Mouse (Mus musculus) heart, adult 11 months (tissue): ENCODE results near the gene Tmprss7.

Source experiments
- DNase-seq: peaks from one replicate; pipeline ENCODE4 v3.0.0; 2022

Tmprss7 gene

DNA sequence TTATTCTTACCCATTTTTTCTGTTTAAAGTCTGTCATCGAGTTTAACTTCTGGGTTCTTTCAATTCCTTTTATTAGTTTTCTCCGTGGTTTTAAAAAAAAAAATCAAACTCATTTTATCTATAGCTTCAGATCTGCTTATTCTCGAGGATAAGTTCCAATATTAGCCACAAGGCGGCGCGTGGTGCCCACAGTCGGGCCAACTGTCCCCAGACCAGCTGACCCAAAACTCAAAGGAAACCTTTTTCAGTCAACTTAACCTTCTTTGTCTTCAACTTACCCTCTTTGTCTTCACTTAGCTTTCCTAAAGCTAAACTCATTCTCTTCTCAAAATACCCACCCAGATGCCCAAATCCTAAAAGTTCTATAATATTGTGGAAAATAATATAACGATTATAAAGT lies 8.6 kb downstream of the Tmprss7 start:
- DNase-seq = no peak

DNA sequence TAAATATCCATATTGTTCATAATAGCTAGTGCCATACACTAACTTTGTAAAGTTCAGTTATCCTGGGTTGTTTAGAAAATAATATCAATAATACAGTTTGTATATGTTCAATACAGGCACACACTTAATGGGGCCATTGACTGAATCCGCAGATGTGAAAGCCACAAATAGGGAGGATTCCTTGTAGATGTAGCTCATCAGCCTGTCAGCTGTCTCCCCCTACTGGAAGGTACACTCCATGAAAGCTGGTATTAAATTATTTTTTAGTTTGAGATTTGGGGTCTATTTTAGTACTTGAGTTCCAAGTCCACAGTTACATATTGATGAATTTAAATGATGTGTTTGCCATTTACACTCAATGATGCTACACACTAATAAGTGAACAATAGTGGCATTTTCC lies 17.0 kb downstream of the Tmprss7 start:
- DNase-seq = no peak

DNA sequence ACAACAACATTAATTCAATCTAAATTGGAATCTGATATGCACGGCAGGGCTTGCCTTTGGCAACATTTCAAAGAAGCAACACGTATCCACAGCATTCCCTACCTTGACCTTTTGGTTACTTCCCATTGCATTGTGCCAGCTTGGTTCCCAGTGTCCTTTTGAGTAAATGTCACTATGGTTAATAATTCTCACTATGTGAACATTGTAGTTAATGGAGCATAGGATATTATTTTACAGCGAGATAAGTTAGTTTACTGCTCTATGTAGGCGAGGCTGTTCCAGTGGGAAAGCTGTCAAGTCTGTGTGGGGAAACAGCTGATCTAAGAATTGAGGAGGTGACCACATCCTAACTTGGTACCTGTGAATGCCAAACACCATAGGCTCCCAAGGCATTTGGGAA lies 23.5 kb downstream of the Tmprss7 start:
- DNase-seq = no peak

DNA sequence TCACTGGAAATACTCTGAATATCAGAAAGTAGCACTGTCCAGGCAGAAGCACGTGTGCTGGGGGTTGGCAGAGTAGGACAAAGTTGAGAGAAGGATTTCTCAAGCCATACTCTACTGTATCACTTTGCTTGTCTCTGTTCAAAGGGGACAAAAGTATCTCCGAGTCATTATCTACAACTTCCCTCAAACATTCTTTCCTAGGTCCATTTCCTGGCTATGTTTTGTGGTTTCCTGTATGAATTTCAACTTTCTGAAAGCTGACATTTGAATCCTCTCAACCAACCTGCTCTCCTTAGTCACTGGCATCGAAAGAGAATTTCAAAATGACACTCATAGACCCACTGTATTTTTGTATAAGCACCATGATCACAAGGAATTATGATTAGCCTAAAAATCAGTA lies 25.3 kb downstream of the Tmprss7 start:
- DNase-seq = no peak

DNA sequence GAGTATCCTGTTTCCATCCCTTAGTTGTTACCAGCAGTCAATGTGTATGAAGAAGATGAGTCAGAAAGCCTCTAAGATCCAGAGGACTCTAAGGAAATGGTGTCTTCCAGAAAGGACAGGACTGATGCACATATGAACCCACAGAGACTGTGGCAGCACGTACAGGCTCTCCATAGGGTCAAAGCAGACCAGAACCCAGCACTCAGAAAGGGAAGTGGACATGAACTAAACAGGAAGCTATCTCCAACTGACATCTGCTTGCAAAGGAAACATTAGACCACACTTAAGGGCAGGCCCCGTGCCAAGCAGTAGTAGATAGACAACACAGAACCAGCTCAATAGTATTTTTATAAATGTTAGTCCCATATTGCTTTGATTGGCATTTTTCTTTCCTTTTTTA lies 27.3 kb downstream of the Tmprss7 start:
- DNase-seq = peak; percentile 95

DNA sequence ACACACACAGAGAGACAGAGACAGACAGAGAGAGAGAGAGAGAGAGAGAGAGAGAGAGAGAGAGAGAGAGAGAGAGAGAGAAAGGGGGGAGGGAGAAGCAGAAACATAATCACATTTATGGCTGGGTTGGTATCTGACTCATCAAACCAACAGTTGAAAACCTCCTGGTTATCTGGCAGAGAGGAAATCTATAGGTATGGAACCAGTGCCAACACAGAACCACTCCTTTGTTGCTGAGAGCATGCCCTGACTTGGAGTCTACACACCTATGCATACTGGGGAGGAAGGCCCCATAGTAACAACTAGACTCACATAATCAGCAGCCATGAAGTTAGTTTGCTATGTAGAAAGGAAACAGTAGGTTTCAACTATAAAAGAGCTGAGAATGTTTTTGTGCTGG lies 31.1 kb downstream of the Tmprss7 start:
- no peak for DNase-seq

DNA sequence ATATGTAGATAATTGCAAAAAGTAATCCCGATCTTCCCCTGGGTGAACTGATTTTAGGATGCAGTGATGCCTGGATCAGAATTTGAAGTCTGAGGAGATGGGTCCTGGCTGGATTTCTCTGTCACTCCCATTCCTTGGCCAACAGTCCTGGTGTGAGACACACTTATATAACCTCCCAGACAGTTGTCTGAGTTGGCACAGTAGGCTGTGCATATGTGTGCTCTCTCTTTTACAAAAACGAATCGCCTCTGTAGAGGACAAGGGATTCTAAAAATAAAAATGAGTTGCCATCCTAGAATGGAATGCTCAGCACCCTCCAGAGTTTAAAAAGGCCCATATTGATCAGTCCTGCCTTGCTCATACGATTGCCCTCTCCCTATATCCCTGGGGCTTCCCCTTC lies 33.9 kb downstream of the Tmprss7 start:
- no peak for DNase-seq

DNA sequence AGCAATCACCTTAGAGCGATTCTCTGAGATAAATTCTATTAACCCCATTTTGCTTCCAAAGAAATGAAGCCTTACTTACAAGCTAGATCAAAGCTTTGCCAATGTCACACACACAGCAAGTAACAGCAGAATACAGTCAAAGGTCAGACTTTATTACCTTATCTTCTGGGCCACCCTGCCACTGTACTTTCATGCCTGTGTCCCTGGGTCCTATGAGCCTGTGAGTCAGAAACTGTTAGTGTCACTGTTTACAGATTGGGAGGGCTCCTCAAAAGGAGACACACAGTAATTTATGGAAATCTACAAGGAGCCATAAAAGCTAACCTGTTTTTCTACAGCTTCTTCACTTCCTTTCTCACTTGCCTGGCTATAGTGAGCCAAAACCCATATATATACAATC lies 35.2 kb downstream of the Tmprss7 start:
- no peak for DNase-seq

DNA sequence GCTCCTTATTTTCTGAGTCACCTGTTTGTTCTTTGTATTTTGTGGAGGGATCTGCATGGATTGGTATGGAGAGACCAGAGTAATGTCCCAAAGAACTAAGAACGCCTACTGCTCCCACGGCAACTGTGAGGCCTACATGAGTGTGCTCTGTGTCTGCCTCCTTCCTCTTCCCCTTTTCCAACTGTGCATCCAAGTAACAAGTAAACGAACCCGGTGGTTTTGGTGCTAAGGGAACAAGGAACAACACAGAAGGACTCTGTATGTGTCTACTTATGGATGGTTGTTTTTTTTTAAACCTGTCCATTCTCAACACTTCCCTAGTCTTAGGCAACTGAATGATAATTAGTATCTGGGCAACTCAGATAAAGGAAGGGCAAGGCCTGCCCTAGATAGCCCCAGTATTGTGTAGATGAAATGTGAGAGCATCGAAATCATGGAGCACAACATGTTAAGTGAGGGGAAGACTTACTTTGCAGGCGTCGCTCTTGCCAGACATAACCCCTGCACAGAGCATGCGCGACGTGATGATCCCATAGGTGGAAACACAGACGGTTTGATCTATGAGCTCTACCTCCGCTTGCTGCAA lies 35.8 kb downstream of the Tmprss7 start:
- DNase-seq = no peak

DNA sequence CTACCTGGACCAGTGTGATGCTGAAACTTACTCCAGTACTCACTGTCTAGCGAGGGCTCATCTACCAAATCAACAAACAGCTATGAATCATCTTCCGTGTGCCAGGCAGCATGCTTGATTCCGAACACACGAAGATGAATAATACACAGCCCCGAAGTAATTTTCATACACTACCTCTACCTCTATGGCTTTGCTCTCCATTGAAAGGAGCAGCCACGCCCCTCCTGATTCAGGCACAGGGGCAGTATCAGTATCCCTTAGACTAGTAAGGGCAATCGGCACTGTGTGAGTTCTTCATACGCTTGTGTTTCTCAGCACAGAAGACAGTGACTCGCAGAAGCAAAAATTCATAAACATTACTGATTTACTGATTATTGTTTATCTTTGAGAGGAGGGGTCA lies 39.0 kb downstream of the Tmprss7 start:
- DNase-seq = no peak

DNA sequence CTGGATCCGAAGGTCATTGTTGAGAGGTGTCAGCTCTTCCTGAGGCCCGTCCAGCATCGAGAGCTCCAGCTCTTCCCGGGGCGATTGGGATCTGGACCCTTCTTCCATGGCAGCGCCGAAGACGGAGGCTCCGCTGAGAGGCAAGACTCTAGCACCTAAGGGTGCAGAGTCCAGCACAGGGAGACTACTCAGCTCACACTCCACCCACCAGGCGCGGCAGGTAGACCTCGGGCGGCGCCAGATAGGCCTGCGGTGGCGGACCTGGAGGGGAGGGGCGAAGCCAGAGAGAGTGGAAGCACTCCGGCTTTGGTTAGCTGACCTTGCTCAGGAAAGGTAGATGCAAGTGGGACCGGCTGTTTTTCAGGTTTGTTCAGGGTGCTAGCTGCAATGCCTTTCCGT lies 39.5 kb downstream of the Tmprss7 start, which contains the start of gene BC016579:
TSS of gene BC016579 (minus strand) at position 135 of the 399 bp plus-strand sequence.
- DNase-seq = no peak

DNA sequence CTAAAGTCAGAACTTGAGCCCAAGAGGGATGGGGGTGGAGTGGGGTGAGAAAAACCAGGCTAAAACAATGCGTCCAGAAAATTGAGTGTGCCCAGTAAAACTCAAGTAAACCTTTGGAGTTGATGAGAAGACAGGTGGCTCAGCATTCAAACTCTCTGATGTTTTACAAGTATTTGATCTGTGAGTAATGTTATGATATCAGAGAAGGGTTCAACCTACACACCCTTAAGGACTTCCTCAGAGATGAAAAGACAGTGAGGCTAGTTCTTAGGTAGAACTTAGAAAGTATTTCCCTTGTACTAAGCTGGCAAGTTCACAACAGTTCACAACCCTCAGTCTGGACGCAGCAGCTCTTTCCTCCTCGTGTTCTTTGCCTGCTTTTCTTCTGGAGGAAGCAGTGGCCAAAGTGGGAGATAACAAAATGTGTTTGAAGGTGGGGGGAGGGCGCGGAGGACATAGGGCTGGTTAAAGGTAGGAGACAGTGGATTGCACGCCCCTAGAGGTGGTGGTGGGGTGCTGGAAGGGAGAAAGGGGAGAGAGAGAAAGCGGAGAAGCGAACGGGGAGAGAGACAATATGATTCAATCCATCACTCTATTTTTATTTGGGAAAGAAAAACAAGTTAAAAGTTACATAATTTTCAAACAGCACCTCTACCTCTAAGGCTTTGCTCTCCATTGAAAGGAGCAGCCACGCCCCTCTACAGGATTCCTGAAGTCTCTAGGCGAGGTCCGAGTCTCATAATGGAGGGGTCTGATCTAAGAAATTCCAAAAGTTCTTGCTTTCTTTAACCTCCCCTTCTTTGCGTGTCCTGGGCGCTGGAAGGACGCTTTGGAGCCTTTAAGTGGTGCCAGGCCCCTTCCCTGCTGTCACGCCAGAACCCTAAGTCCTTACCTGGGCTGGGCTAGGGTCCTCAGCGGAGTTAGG lies 40.2 kb downstream of the Tmprss7 start:
- DNase-seq = no peak

DNA sequence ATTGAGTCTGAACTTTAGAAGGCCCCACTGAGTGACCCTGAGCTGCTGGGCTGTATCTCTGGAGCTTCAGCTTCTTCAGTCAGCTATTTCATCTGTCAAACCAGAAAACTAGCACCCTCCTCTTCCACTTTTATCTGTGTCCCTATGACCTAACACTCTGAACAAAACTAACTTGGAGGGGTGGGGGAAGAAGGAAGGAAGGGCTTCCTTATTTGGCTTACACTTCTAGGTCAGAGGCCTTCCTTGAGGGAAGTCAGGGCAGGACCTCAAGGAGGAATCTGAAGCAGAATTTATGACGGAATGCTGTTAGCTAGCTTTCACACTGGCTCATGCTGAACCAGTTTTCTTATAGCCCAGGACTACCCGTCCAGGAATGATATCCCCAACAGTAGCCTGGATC lies 42.0 kb downstream of the Tmprss7 start:
- no peak for DNase-seq

DNA sequence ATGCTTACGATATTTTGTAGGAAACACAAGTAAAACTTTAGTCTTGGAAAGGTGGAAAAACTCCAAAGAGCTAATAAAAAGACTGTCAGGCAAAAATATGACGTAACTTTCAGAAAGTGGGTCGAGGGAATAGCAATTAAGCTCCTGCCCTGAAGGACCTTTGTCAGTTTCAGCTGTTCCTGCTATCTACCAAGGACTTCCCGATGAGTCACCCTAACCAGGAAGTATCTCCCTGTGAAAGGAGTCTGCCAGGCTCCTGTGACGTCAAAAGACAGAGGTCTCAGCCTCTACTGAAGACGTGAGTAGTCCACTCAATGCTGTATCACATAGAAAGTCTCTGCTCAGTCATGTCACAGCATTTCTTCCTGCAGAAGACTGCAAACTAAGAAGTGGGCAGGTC lies 49.1 kb downstream of the Tmprss7 start:
- DNase-seq = peak; percentile 90

DNA sequence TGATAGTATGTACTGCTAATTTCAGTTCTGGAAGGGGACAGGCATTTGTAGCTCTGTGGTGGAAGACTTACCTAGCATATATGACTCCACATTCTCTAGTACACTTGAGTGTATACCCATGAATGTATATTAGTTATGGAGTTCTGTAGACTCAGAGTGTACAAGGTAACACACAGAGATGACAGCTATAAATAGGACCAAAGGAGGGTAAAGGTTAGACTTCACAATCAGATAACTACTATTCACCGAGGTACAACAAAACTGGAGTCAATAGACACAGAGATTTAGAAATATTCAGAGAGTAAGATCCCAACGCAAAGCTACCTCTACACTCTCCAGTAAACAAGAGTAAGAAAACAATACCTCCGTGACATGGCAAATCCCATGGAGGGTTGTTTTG lies 49.5 kb downstream of the Tmprss7 start:
- peak; percentile 7 for DNase-seq

DNA sequence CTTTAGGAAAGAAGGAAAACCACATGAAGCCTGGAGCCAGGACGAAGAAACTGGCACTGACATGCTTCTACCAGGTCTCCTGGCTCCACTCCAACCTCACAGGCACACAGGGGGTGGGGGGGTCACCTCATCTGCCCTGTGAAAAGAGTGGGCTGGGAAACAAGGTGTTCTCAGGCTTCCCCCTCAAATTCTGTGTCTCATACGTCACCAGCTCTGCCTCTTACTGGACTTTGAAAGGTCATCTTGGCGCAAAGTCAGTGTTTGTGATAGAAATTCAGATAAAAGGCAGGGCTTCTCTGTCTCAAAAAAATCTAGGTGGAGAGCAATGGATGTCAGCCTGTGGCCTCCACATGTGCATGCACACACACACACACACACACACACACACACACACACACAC lies 52.2 kb downstream of the Tmprss7 start:
- peak; percentile 60 for DNase-seq

DNA sequence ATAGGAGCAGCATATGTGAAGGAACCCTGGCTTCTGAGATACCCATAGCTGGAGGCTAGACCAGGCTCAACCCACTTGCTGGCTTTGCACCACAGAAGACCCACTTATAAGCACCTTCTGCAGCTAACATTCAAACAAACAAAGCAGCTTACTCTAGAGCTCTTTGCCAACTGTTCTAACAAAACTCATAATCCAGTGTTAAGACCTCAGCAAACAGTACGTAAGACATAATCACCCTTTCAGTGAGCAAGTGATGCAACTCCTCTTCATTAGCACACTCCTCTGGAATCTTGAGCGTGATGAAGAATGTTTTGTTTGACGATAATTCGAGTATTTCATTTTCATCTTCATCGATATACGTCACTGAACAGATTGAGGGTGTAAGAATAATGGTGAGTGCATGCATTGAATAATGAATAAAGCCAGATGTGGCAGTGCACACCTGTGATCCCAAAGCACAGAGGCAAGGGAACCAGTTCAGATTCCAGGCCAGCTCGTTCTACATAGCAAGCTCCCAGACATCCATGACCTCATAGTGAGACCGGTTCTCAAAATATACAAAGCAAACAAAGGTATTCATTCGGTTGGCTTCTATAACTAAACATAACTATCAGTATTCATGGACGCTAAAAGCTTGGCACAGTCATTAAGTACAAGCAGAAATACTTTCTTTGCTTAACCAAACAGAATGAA lies 53.2 kb downstream of the Tmprss7 start:
- peak; percentile 51 for DNase-seq

DNA sequence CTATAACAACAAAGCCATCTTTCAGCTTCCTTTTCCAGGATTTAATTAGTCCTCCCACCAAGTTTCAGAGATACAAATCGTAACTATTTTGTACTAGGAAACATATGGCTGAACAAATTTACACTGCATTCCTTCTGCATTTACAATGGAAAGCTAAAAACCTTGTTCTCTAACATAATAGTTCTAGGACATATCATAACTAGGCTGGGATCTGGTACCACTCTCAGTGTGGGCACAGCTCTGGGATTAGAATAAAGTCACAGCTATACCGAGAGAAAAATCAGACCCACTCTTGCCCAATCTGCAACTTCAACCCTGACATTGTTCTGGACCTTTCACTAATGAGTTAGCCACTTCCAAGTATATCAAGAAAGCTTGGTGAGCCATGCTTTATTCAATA lies 57.6 kb downstream of the Tmprss7 start:
- DNase-seq = no peak

DNA sequence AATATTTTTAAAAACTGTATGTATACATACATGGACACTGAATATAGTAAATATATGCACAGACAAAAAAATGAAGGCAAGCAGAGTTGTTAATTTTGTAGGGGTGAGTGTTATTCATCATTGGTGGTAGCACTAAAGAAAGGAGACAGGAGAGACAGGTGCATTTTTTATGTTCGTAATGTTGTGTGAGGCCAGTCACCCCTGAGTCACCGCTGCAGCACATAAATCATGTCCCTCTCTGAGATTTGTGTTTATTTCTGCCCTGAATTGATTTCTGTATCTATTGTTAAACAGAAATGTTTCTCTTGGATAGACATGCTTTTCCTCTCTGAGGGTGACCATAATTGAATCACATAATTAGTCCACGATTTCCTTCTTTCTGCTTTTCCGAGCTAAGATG lies 61.0 kb downstream of the Tmprss7 start:
- peak; percentile 9 for DNase-seq

DNA sequence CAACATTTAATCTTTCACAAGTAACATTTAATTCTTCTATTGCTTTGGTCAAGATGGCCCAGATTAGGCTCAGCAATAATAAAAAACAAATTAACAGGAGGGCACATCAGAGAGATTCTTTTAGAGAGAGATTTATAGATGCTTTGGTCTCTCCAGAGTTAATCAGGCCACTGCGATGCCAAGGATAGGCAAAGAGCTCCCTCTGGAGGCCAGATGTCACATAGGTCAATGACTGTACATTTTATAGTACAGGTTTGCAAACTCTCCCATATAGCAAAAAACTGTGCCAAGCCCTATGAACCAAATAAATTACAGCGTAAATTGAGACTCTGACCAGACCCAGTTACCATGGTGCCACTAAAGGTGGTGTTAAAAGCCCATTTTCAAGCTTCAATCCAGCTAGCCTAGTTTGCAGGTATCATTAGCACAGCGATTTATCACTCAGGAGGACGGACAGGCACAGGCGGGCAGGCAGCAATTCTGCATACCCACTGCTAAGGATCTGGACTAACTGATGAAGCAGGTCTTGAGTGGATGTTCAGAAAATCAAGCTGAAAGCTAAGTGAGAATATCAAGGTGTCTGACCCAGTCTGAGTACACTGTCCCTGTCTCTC lies 63.0 kb downstream of the Tmprss7 start:
- DNase-seq = peak; percentile 86

DNA sequence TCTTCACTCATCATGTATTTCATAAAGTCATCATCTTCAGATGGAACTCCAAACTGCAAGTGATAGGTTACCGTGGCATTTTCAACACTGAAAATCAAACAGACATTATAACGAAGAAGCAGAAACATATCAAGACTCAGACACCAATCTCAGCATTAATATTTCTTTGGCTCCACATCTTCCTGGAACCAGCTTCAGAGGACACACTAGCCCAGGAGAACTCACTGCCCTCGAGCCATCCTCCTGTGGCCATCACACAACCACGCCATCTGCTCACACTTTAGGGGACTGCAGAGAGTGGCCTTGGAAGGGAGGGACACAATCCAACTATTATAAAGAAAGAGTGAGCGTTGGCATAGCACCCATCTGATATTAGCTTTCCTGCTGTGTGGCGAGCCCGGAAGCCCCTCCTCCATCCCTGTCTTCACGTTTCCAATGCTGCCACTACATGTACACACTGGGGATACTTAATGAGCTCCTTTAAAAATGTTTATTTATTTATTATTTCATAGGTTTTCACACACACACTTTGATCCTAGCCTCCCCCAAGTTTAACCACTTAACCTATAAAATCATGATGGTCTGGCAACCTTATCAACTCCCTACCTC lies 63.9 kb downstream of the Tmprss7 start:
- peak; percentile 57 for DNase-seq

DNA sequence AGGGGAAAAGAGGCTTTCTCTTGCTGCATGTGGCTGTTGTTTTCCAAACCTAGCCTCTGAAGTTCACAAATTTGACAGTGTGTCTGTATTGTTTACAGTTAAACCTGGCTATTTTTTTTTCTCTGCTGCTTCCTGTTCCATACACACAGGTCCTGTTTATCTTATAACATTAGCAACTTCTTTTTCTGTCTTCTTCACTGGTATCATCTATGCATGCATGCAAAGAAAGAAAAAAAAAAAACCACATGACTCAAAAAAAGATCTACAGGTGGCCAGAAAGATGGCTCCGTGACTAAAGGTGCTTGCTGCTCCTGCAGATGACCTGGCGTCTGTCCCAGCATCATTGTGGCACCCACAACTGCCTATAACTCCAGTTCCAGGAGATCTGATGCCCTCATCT lies 68.1 kb downstream of the Tmprss7 start:
- no peak for DNase-seq

DNA sequence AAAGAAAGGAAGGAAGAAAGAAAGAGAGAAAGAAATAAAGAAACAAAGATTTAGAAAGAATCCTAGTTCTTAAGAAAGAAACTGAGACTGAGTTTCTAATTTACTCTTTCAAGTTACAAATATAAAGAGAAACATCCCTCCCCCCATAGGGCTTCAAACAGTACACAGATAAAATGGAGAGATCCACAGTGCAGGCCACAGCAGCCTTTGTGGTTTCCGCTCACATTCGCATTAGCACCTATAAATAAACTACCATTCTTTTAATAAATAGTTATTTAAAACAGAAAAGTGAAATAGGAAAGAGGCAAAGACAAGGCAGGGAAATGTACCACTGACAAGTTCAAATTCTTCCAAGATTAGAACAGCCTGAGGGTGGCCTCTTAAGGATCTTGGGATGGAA lies 68.7 kb downstream of the Tmprss7 start:
- DNase-seq = no peak
